Mouse (Mus musculus) hindbrain, embryonic 15.5 days (tissue): ENCODE measurements around the gene Dnajc6. TPM values are rescaled to one million over a fixed set of nuclear protein-coding genes. Genes with fewer than 3 reads are reported as not detected.

Experiments used
- ATAC-seq: fragments of 200-750 bp; cut with Nextera tagmentation; 2 replicates; pipeline ENCODE4 v1.8.0; 2017; ENCODE audit warnings: low read depth, moderate number of reproducible peaks, moderate TSS enrichment; ENCODE audit not compliant: low FRiP score
- H3K27ac ChIP-seq: fragments of 300-500 bp; sonication (generic); replicated peaks from 2 replicates; pipeline ENCODE4 v1.5.1; 2015; ENCODE audit warnings: mild to moderate bottlenecking, inconsistent platforms
- H3K27me3 ChIP-seq: fragments of 300-500 bp; sonication (generic); 2 replicates; pipeline ENCODE4 v1.6.1; 2015; ENCODE audit warnings: control low read depth, inconsistent platforms
- H3K36me3 ChIP-seq: fragments of 300-500 bp; sonication (generic); 2 replicates; pipeline ENCODE4 v1.6.1; 2015; ENCODE audit warnings: control low read depth, inconsistent platforms
- H3K4me1 ChIP-seq: fragments of 300-500 bp; sonication (generic); replicated peaks from 2 replicates; pipeline ENCODE4 v1.6.1; 2015; ENCODE audit warnings: control low read depth, inconsistent platforms
- H3K4me2 ChIP-seq: fragments of 300-500 bp; sonication (generic); 2 replicates; pipeline ENCODE4 v1.6.1; 2015; ENCODE audit warnings: moderate library complexity, mild to moderate bottlenecking, inconsistent platforms
- H3K4me3 ChIP-seq: fragments of 300-500 bp; sonication (generic); 2 replicates; pipeline ENCODE4 v1.5.1; 2015; ENCODE audit warnings: mild to moderate bottlenecking, inconsistent platforms
- H3K9ac ChIP-seq: fragments of 300-500 bp; sonication (generic); 2 replicates; pipeline ENCODE4 v1.6.1; 2015; ENCODE audit warnings: inconsistent platforms
- H3K9me3 ChIP-seq: fragments of 300-500 bp; sonication (generic); 2 replicates; pipeline ENCODE4 v1.6.1; 2016; ENCODE audit warnings: control low read depth, inconsistent platforms
- WGBS: fragments of 180-500 bp; shearing (Covaris S2); methylation state at CpG from one replicate; pipeline ENCODE4 v1.1.7; 2015; 5-methylcytosine and 5-hydroxymethylcytosine counted together
- polyA plus RNA-seq: library from polyadenylated mRNA; unstranded; fragments of >200 nt; fragmentation: Nextera tagmentation; extraction: Ambion mirVana; gene quantifications from 2 replicates; pipeline ENCODE4 v1.2.1, GENCODE M21; 2015

The Dnajc6 gene
- polyA plus RNA-seq, 1 experiment from 2014 or later, result 60.4 TPM

- no peak overlapping the region for H3K27ac ChIP-seq
- no peak overlapping the region for H3K4me2 ChIP-seq
- no peaks in the 10 kb centered on the region for H3K36me3 ChIP-seq
- H3K4me1 ChIP-seq, result no peaks in the 10 kb centered on the region
- 91% methylated on average over 4 of the region's 4 CpGs for WGBS
- H3K27me3 ChIP-seq, result no peaks in the 10 kb centered on the region
- no peak overlapping the region for H3K4me3 ChIP-seq
- no peaks in the 10 kb centered on the region for H3K9me3 ChIP-seq
- ATAC-seq, result no peak
- H3K9ac ChIP-seq, result no peak overlapping the region
These were observed 186.2 kb downstream of the Dnajc6 start for GRCm38 (mm10) chr4:101682620-101683019.

GRCm38 (mm10) chr4:101683086-101683485 is 186.6 kb downstream of the Dnajc6 start:
- Histone ChIP-seq H3K9me3 (no peaks in the 10 kb centered on the region), H3K36me3 (no peaks in the 10 kb centered on the region), H3K9ac (no peak overlapping the region), H3K4me3 (no peak overlapping the region), H3K27ac (no peak overlapping the region), H3K27me3 (no peaks in the 10 kb centered on the region), H3K4me2 (no peak overlapping the region), H3K4me1 (no peaks in the 10 kb centered on the region)
- 87% methylated on average over 3 of the region's 3 CpGs for WGBS
- no peak for ATAC-seq

GRCm38 (mm10) chr4:101684821-101685220 is 188.4 kb downstream of the Dnajc6 start:
- no peaks in the 10 kb centered on the region for H3K4me1 ChIP-seq
- no peak overlapping the region for H3K27ac ChIP-seq
- no peak for ATAC-seq
- no peaks in the 10 kb centered on the region for H3K36me3 ChIP-seq
- H3K9ac ChIP-seq, result no peak overlapping the region
- H3K27me3 ChIP-seq, result no peaks in the 10 kb centered on the region
- no peaks in the 10 kb centered on the region for H3K9me3 ChIP-seq
- no peak overlapping the region for H3K4me2 ChIP-seq
- 92% methylated on average over 3 of the region's 3 CpGs for WGBS
- H3K4me3 ChIP-seq, result no peak overlapping the region

DNA sequence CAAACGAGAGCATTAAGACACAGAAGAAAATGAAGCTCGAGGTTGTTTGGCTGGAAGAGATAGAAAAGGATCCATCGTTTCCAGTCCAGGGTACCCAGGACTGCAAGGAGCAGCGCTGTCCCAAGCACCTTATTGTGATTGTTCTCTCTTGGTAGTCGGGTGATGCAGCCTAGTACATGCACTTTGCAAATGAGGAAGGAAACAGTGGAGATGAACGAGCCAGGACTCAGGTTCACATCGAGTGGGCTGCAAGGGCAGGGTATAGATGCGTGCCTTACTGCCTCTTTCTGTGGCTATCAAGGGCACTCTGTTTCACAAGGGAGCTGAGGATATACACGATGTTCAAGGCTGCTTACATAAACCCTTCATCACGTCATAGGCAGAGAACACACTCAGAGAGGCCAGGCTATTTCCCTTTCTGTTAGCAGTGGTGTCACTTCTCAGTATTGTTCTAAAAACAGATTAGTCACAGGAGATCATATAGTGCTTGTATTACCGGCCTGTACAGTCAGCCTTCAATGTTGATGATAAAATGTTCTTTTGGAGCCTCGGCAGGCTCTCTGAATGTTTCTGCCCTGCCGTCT is 189.9 kb downstream of the Dnajc6 start:
- 81% methylated on average over 13 of the region's 13 CpGs for WGBS
- no peak for ATAC-seq

DNA sequence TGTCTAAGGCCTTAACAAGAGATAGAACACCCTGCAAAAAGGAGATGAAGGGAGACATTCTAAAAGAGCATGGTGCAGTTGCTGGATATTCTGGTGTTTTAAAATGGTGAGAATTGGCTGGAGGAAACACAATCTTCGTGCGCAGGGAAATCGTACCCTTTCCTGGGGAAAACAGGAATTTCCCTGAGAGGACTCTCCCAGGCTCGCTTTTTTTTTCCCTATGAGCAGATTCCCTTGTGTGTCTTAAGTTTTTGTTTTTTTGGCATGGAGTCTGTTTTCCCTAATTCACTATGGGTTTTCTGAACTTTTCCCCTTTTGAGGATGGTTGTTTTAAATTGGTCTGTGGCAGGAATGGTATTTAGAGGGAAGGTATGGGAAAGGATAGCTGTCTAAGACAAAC is 192.8 kb downstream of the Dnajc6 start:
- Histone ChIP-seq H3K9ac (no peak overlapping the region), H3K27me3 (no peaks in the 10 kb centered on the region), H3K4me2 (no peak overlapping the region), H3K4me1 (no peaks in the 10 kb centered on the region), H3K27ac (no peak overlapping the region), H3K36me3 (no peaks in the 10 kb centered on the region), H3K9me3 (no peaks in the 10 kb centered on the region), H3K4me3 (no peak overlapping the region)
- 85% methylated on average over 4 of the region's 4 CpGs for WGBS
- no peak for ATAC-seq

More for the DNA sequence above, 189.9 kb downstream of the Dnajc6 start:
- H3K4me1 ChIP-seq, result no peaks in the 10 kb centered on the region
- no peak overlapping the region for H3K27ac ChIP-seq
- H3K4me3 ChIP-seq, result no peak overlapping the region
- no peaks in the 10 kb centered on the region for H3K9me3 ChIP-seq
- H3K27me3 ChIP-seq, result no peaks in the 10 kb centered on the region
- H3K4me2 ChIP-seq, result no peak overlapping the region
- no peaks in the 10 kb centered on the region for H3K36me3 ChIP-seq
- no peak overlapping the region for H3K9ac ChIP-seq

- H3K27ac ChIP-seq, result no peak overlapping the region
- H3K4me3 ChIP-seq, result no peak overlapping the region
- no peaks in the 10 kb centered on the region for H3K9me3 ChIP-seq
- ATAC-seq, result no peak
- H3K4me2 ChIP-seq, result no peak overlapping the region
- H3K9ac ChIP-seq, result no peak overlapping the region
- no peaks in the 10 kb centered on the region for H3K36me3 ChIP-seq
- no peaks in the 10 kb centered on the region for H3K27me3 ChIP-seq
- WGBS, result 87% methylated on average over 5 of the region's 5 CpGs
- no peaks in the 10 kb centered on the region for H3K4me1 ChIP-seq
These were observed 193.2 kb downstream of the Dnajc6 start for GRCm38 (mm10) chr4:101689645-101690044.

Other genes starting within 250 kb of the Dnajc6 start
- gene Jak1, start 231.4 kb upstream of the Dnajc6 start, polyA plus RNA-seq, result 81.0 and 84.0 TPM in 2 replicates
- gene Ak4, start 77.4 kb upstream of the Dnajc6 start, polyA plus RNA-seq, result 10.2 and 10.3 TPM in 2 replicates
- 84.5 and 91.3 TPM in 2 replicates for gene Leprot, start 151.1 kb downstream of the Dnajc6 start, polyA plus RNA-seq
- gene Lepr, start 220.8 kb downstream of the Dnajc6 start, polyA plus RNA-seq, result 3.4 and 5.3 TPM in 2 replicates